Mouse (Mus musculus): ENCODE results near the gene Mapt.

- no peak for TF ChIP-seq CTCF (IDR thresholded peaks at IDR 0.05; ENCODE audit: control insufficient read depth, insufficient read depth, low read length)
- TF ChIP-seq POLR2A (IDR thresholded peaks at IDR 0.05; ENCODE audit: borderline replicate concordance, control insufficient read depth, low read depth, low read length): no peak
These were observed 103.8 kb downstream of the Mapt start for GRCm38 (mm10) chr11:104334946-104335345.
